ENCODE assay signal across 27 mouse cellular contexts in the genomic region with DNA sequence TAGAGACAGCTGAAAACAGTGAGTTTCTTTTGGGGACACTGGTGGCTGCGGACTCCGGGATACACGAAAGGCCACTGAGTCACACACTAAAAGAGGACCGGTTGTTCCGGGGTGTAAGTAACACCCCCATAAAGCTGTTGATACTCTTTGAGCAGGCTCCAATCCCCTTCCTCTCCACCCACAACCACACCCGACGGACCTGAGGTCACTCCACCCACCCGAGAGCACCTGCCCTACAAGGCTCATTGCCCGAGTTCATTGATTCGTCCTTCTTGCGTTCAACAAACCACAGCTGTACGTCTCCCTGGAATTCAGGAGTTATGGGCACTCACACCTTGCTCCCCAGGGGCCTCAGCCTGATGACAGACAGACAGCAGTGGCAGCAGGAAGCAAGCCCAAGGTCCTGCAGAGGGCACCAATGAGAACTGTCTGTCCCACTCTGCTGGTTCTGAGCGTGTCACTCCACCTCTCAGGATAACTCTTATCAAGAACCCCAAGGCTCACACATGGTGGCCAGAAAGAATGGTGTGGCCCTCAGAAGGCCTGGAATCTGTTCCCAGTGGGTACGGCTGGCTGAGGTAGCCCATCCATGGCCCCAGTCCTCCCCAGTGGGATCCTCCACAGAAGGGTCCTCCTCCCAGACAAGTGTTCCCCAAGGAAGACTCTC.
DNase-seq lines count a peak whose midpoint lies in the region; ATAC-seq and TF ChIP-seq lines count a peak whose summit lies in the region.
"Had no signal": no experiment of that assay in that cellular context is flagged by ENCODE, and none has a peak within 500 bp of the region (broad histone marks: within the 10 kb centered on the region; RNA-seq: fewer than 3 reads in every experiment).

No protein-coding gene starts in this region.

- no peaks in the 10 kb centered on the region for H3K27me3 ChIP-seq in stomach, embryonic 14.5 days (ENCODE audit: control insufficient read depth, insufficient read depth, low read length)
- no peaks in the 10 kb centered on the region for H3K27me3 ChIP-seq in stomach, postnatal 0 days (ENCODE audit: control insufficient read depth, insufficient read depth, low read length)
- no peaks in the 10 kb centered on the region; the same call in 1 of the 2 replicates for H3K27me3 ChIP-seq in liver, embryonic 15.5 days
- no peaks in the 10 kb centered on the region for H3K27me3 ChIP-seq in stomach, embryonic 15.5 days (replicated peaks)
- H3K27me3 ChIP-seq in hindbrain, embryonic 10.5 days (ENCODE audit: insufficient read depth, poor library complexity, severe bottlenecking): no peaks in the 10 kb centered on the region
- H3K27me3 ChIP-seq: embryonic facial prominence, embryonic 12.5 days; heart, embryonic 12.5 days had no signal

- ATAC-seq in stomach, embryonic 14.5 days (ENCODE audit: insufficient number of reproducible peaks, insufficient read depth, low FRiP score, low read depth): peak; percentile 49; the same call in 1 of the 2 replicates
- no peak for ATAC-seq in stomach, postnatal 0 days (ENCODE audit: low FRiP score, low TSS enrichment)
- peak; percentile 88 for ATAC-seq in liver, embryonic 15.5 days (ENCODE audit: insufficient read depth)
- peak; percentile 39; the same call in 1 of the 2 replicates for ATAC-seq in stomach, embryonic 15.5 days (ENCODE audit: insufficient read depth, low FRiP score, low read depth)
- ATAC-seq: activated CD4-positive, CD25-positive, alpha-beta regulatory T cell, adult 4 months; forebrain, postnatal 0 days; hindbrain, embryonic 16.5 days; lung, postnatal 0 days; midbrain, embryonic 16.5 days had no signal

- no peak for TF ChIP-seq EP300 in stomach, postnatal 0 days (optimal IDR thresholded peaks at IDR 0.05)

- no peak for TF ChIP-seq CTCF in stomach, postnatal 0 days (IDR thresholded peaks at IDR 0.05; ENCODE audit: low read depth)

- H3K4me1 ChIP-seq in stomach, embryonic 14.5 days (ENCODE audit: control insufficient read depth, insufficient read depth, low read length): no peaks in the 10 kb centered on the region
- H3K4me1 ChIP-seq in stomach, postnatal 0 days (replicated peaks; ENCODE audit: control insufficient read depth, insufficient read depth): no peaks in the 10 kb centered on the region
- peaks cover 27% of the 10 kb centered on the region for H3K4me1 ChIP-seq in liver, embryonic 15.5 days (replicated peaks)
- H3K4me1 ChIP-seq in stomach, embryonic 15.5 days: no peaks in the 10 kb centered on the region
- H3K4me1 ChIP-seq in hindbrain, embryonic 10.5 days (replicated peaks): peaks cover 4% of the 10 kb centered on the region; the same call in 1 of the 2 replicates
- H3K4me1 ChIP-seq: embryonic facial prominence, embryonic 12.5 days; limb, embryonic 12.5 days had no signal

- H3K9ac ChIP-seq in stomach, embryonic 14.5 days (replicated peaks; ENCODE audit: low read depth, low read length): no peak overlapping the region
- H3K9ac ChIP-seq in stomach, postnatal 0 days (ENCODE audit: low read length): no peak overlapping the region
- H3K9ac ChIP-seq in liver, embryonic 15.5 days: 0 out of 2 replicates have a peak overlapping the region, but pooled peaks have one; percentile 2
- no peak overlapping the region for H3K9ac ChIP-seq in stomach, embryonic 15.5 days
- H3K9ac ChIP-seq: embryonic facial prominence, embryonic 12.5 days; forebrain, postnatal 0 days; heart, embryonic 12.5 days; limb, embryonic 12.5 days had no signal

- H3K27ac ChIP-seq in stomach, embryonic 14.5 days (ENCODE audit: low read length): no peak overlapping the region
- H3K27ac ChIP-seq in stomach, postnatal 0 days (replicated peaks): no peak overlapping the region
- peak overlapping the region; percentile 64 for H3K27ac ChIP-seq in liver, embryonic 15.5 days (replicated peaks)
- H3K27ac ChIP-seq in stomach, embryonic 15.5 days: no peak overlapping the region
- no peak overlapping the region for H3K27ac ChIP-seq in hindbrain, embryonic 10.5 days
- H3K27ac ChIP-seq: embryonic facial prominence, embryonic 12.5 days; left cerebral cortex, adult 2 months; limb, embryonic 12.5 days had no signal

- intact Hi-C loops in heart, postnatal 36 days (cut with DNase I): no loop called here

- no peak overlapping the region for H3K4me3 ChIP-seq in stomach, embryonic 14.5 days (ENCODE audit: low read depth, low read length)
- H3K4me3 ChIP-seq in stomach, postnatal 0 days (ENCODE audit: low read depth, low read length): no peak overlapping the region
- no peak overlapping the region for H3K4me3 ChIP-seq in liver, embryonic 15.5 days (replicated peaks)
- no peak overlapping the region for H3K4me3 ChIP-seq in stomach, embryonic 15.5 days (replicated peaks)
- H3K4me3 ChIP-seq in hindbrain, embryonic 10.5 days: no peak overlapping the region
- H3K4me3 ChIP-seq: embryonic facial prominence, embryonic 12.5 days; heart, embryonic 12.5 days; left cerebral cortex, adult 2 months; limb, embryonic 12.5 days had no signal

- DNase-seq in stomach, postnatal 0 days (ENCODE audit: low spot score): no peak
- peak; percentile 62 for DNase-seq in liver
- DNase-seq in layer of hippocampus, adult 8-10 months (ENCODE audit: low spot score in 2 of 2): no peak
- DNase-seq in heart, postnatal 36 days: no peak
- no peak for DNase-seq in hindbrain, embryonic 10.5 days (ENCODE audit: low spot score)
- DNase-seq: adrenal gland, adult 2 months; adrenal gland, postnatal 36 days; B cell, adult 2 months; cerebellum, adult 8-10 months; cerebellum, postnatal 36 days; forebrain, postnatal 0 days; heart, postnatal 10 days; kidney, postnatal 25 days; lung, adult 18-20 months; lung, postnatal 4 days; spleen, adult 18-20 months had no signal

- 81% methylated on average over 14 of the region's 14 CpGs for WGBS in stomach, embryonic 14.5 days
- 74% methylated on average over 14 of the region's 14 CpGs for WGBS in stomach, postnatal 0 days
- WGBS in liver, embryonic 15.5 days (ENCODE audit: insufficient replicate concordance): 62% methylated on average over 14 of the region's 14 CpGs
- 83% methylated on average over 14 of the region's 14 CpGs for WGBS in stomach, embryonic 15.5 days
- 89% methylated on average over 14 of the region's 14 CpGs for WGBS in hindbrain, embryonic 10.5 days

- no peak overlapping the region for H3K4me2 ChIP-seq in stomach, embryonic 14.5 days (replicated peaks; ENCODE audit: low read depth, low read length)
- H3K4me2 ChIP-seq in stomach, postnatal 0 days (replicated peaks; ENCODE audit: low read depth): no peak overlapping the region
- H3K4me2 ChIP-seq in liver, embryonic 15.5 days: peak overlapping the region; percentile 33
- no peak overlapping the region for H3K4me2 ChIP-seq in stomach, embryonic 15.5 days
- H3K4me2 ChIP-seq: embryonic facial prominence, embryonic 12.5 days; heart, embryonic 12.5 days; limb, embryonic 12.5 days had no signal

- H3K9me3 ChIP-seq in stomach, embryonic 14.5 days (ENCODE audit: control insufficient read depth, low read depth, low read length): no peaks in the 10 kb centered on the region
- H3K9me3 ChIP-seq in stomach, postnatal 0 days (ENCODE audit: control insufficient read depth, low read length): no peaks in the 10 kb centered on the region
- H3K9me3 ChIP-seq in liver, embryonic 15.5 days (replicated peaks): no peaks in the 10 kb centered on the region
- no peaks in the 10 kb centered on the region for H3K9me3 ChIP-seq in stomach, embryonic 15.5 days
- H3K9me3 ChIP-seq in hindbrain, embryonic 10.5 days: no peaks in the 10 kb centered on the region
- H3K9me3 ChIP-seq: embryonic facial prominence, embryonic 12.5 days; limb, embryonic 12.5 days had no signal

- no peaks in the 10 kb centered on the region for H3K36me3 ChIP-seq in stomach, embryonic 14.5 days (ENCODE audit: control insufficient read depth, insufficient read depth, low read length)
- no peaks in the 10 kb centered on the region for H3K36me3 ChIP-seq in stomach, postnatal 0 days (ENCODE audit: control insufficient read depth, insufficient read depth, low read length)
- H3K36me3 ChIP-seq in liver, embryonic 15.5 days (replicated peaks): no peaks in the 10 kb centered on the region
- H3K36me3 ChIP-seq in stomach, embryonic 15.5 days: no peaks in the 10 kb centered on the region
- no peaks in the 10 kb centered on the region for H3K36me3 ChIP-seq in hindbrain, embryonic 10.5 days
- H3K36me3 ChIP-seq: embryonic facial prominence, embryonic 12.5 days; heart, embryonic 12.5 days; limb, embryonic 12.5 days had no signal
